Mouse (Mus musculus): ENCODE data around the gene Lpcat3. TPM values are rescaled to one million over a fixed set of nuclear protein-coding genes. Genes with fewer than 3 reads are reported as not detected.
"Not testable (repeated sequence)": the region's sequence is repeated elsewhere in the genome, so short reads cannot be mapped to it uniquely, and the experiment has no call there.

Lpcat3 gene
- polyA plus RNA-seq, 1 experiment: 141 TPM

- DNase-seq (ENCODE audit: low read depth): no peak
These were observed 13.3 kb downstream of the Lpcat3 start for GRCm38 (mm10) chr6:124676171-124676570.

- DNase-seq (ENCODE audit: low read depth): no peak
These were observed 15.9 kb downstream of the Lpcat3 start for GRCm38 (mm10) chr6:124678769-124679168.

- no peak for DNase-seq (ENCODE audit: low read depth)
These were observed 16.7 kb downstream of the Lpcat3 start for GRCm38 (mm10) chr6:124679486-124679885.

GRCm38 (mm10) chr6:124682291-124682690 is 19.5 kb downstream of the Lpcat3 start:
- not testable (repeated sequence) for DNase-seq (ENCODE audit: low read depth)

GRCm38 (mm10) chr6:124683591-124684417 is 21.0 kb downstream of the Lpcat3 start:
- peak; percentile 64 for DNase-seq (ENCODE audit: low read depth)

GRCm38 (mm10) chr6:124685606-124686386 is 23.0 kb downstream of the Lpcat3 start:
- no peak for DNase-seq (ENCODE audit: low read depth)

GRCm38 (mm10) chr6:124686644-124687043 is 23.8 kb downstream of the Lpcat3 start:
- not testable (repeated sequence) for DNase-seq (ENCODE audit: low read depth)

GRCm38 (mm10) chr6:124688151-124688758 is 25.4 kb downstream of the Lpcat3 start:
- DNase-seq (ENCODE audit: low read depth): no peak

- no peak for DNase-seq (ENCODE audit: low read depth)
These were observed 26.2 kb downstream of the Lpcat3 start for GRCm38 (mm10) chr6:124689011-124689410.

- DNase-seq (ENCODE audit: low read depth): no peak
These were observed 27.7 kb downstream of the Lpcat3 start for GRCm38 (mm10) chr6:124690517-124690916.

- no peak for DNase-seq (ENCODE audit: low read depth)
These were observed 30.6 kb downstream of the Lpcat3 start for GRCm38 (mm10) chr6:124693243-124693981.

- no peak for DNase-seq (ENCODE audit: low read depth)
These were observed 31.5 kb downstream of the Lpcat3 start for GRCm38 (mm10) chr6:124694166-124694955.

- no peak for DNase-seq (ENCODE audit: low read depth)
These were observed 33.8 kb downstream of the Lpcat3 start for GRCm38 (mm10) chr6:124696441-124697150.

- DNase-seq (ENCODE audit: low read depth): no peak
These were observed 35.9 kb downstream of the Lpcat3 start for GRCm38 (mm10) chr6:124698751-124699150.

GRCm38 (mm10) chr6:124699366-124699765 is 36.5 kb downstream of the Lpcat3 start:
- no peak for DNase-seq (ENCODE audit: low read depth)

- peak; percentile 73 for DNase-seq (ENCODE audit: low read depth)
These were observed 37.3 kb downstream of the Lpcat3 start for GRCm38 (mm10) chr6:124699962-124700610.

GRCm38 (mm10) chr6:124701338-124701737 is 38.5 kb downstream of the Lpcat3 start:
- DNase-seq (ENCODE audit: low read depth): no peak

GRCm38 (mm10) chr6:124702102-124702783 is 39.4 kb downstream of the Lpcat3 start:
- DNase-seq (ENCODE audit: low read depth): no peak

- DNase-seq (ENCODE audit: low read depth): no peak
These were observed 39.9 kb downstream of the Lpcat3 start for GRCm38 (mm10) chr6:124702784-124703103.

Data from gonadal fat pad, adult 2 months (tissue).